Mouse (Mus musculus): ENCODE results near the gene Wdr90.

DNA sequence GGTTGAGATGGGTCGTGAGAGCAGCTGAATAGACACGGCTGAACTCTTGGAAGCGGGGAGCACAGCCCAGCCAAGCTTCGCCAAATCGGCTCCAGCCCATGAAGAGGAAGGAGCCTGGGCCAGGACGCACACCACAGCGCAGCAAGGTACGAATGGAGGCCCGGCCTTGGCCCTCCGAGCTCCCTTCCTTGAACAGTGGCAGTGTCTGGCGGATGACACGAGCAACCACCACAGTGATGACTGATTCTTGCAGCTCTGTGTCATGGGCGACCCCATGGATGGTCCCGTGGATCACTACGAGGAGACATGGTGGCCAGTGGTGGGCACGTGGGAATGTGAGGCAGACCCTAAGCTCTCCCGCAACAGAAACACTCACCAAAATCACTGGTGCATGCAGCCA lies 66.3 kb downstream of the Wdr90 start:
- TF ChIP-seq POLR2A (IDR thresholded peaks at IDR 0.05; ENCODE audit: low read depth, low read length), result no peak
- TF ChIP-seq CTCF (IDR thresholded peaks at IDR 0.05; ENCODE audit: extremely low read depth, insufficient read depth, insufficient read length, insufficient replicate concordance), result no peak
